Mouse (Mus musculus) cerebellum, adult 8-10 months (tissue): ENCODE measurements at regions not wholly inside any gene's neighbourhood (a gene's known extent, or its start where the extent isn't known, plus 50 kb on each side); places are given as distances from the start of the nearest gene placed in this dataset.
A peak's percentile ranks its signal among the peaks of the same experiment; 100 is the strongest.

Experiments
- DNase-seq: peaks from one replicate; pipeline ENCODE4 v3.0.0; 2022

DNA sequence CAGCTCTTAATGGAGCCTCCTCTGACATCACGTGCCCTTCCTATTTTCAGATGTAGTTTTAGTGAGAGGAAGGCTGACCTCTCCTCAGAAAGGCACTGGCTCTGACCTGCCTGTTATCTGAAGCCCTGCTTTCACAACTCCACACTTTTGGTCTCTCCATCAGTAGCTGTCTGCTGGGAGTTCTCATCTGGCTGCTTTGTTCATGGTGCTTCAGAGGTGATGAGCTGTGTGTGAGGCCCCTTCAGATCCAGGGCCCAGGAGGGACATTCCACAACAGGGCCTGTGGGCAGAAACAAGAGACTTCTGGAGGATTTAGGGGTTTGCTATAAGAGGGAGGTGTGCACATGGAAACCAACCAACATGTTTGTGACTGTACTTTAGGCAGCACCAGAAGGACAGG, 50.8 kb upstream of the Fhl2 start:
- DNase-seq: no peak

DNA sequence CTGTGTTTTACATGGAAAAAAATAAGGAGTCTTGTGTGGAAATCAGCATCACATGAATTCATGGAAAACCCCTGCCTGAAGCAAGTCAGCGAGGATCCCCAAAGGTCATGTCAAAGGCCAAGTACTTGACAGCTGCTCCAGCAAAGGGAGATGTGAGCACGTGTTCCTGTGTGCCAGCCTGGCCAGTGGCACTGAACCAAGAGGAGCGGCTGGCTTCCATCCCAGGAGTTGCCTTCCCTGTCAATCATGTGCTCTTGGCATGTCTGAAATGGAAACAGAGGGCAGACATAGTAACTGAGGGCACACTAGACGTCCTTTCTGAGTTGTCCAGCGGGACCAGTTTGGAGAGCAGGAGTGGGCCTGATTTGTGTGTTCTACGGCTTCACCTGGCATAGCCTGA, 53.5 kb upstream of the Fhl2 start:
- DNase-seq: no peak

DNA sequence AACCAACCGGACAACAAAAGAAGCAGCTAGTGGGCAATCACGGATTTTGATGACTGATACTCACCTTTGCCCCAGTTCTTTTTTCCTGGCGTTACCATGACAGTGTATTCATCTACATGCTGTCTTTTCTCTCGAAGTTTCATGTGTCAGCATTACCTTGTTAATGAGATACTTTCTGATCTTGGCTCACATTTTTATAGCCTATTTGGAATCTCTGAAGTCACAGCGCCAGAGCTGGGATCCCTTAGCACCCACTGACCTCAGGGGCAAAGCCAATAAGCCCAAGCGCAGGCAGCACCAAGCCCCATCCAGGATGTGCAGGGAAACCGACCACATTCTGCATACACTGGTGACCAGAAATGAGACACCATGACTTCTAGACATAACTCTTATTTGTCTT, 54.6 kb upstream of the Fhl2 start:
- DNase-seq: no peak

DNA sequence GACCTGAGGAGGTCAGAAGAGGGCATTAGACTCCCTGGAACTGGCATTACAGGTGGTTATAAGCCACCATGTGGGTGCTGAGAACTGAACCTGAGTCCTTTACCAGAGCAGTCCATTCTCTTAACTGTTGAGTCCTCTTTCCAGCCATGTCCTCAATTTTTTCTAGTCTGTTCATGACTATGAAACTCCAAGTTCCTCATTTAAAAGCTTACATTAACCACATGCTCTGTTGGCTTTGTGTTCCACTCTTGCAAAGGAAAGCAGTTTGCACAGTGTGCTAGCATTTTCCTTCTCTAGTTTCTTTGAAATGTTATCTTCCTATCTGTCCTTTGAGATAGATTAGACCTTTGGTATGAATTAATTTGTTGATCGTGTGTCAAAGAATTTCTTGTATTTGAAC, 57.3 kb upstream of the Fhl2 start:
- DNase-seq: no peak

DNA sequence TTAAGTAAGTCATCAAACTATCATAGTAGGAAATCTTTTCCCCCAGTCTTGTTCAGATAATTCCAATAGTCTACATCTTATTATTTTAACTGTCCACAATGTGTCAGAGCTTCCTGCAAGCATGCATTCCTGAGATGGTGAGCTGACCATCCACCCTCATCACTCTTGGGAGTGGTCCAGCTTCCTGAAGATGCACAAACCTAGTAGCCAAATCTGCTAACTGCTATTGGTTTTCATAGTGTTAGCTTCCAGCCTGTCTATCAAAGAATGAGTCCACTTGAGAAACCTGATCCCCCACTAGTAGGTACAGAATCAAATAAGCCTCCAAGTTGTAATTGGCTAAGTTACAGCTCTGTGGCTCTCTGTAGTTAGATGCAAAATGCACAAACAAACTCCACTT, 59.3 kb upstream of the Fhl2 start:
- no peak for DNase-seq

DNA sequence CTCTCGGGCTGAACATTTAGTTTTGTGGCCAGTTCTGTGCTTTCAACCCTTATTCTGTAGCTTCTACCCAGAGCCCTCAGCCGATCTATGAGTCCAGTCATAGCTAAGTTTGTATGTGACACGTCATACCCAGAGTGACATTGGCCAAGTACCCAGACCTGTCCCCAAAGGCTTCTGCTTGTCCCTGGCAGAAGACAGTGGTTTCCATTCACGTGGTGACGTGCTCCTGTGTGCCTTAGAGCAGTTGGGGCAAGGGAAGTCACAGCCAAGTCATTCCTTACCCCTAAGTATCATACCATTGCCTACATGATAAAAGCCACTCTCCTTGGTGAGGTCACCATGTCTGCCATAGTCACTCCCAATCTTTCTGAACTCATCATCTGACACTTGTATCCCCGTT, 61.1 kb upstream of the Fhl2 start:
- DNase-seq: no peak

DNA sequence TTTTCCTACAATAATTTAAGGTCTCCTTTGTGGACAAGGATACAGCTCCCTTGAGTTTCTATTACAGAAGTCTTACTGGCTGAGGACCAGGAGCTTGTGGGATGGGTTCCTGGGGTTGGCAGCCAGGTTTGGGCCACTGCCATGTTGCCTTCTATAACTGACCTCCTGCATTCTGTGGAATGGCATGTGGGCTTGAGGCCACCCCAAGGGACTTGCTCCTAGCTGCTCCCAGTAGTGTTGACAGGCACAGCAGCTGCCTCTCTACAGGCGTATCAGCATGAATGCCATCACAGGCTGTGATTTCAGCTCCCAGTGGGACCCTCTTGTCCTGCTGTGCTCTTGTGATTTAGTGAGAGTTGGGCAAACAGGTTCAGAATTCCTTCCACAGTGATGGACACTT, 63.1 kb upstream of the Fhl2 start:
- no peak for DNase-seq

DNA sequence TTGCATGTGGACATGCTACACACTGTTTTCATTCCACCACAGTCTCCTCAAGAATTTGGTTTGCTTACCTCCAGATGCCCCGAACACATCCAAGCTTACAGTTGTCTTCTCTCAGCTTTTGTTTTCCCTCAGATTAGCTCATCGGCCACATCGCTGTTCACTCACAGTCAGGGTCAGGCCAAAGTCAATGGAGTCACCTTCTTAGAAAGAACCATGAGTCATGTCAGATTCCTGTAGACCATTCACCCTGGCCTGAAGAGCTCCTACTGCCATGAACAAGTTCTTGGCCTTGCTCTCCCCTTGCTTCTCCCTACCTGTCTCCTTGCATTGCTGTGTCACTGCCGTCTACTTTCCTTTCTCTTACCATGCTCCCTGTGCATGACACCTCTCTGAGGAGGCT, 63.7 kb upstream of the Fhl2 start:
- DNase-seq: no peak

DNA sequence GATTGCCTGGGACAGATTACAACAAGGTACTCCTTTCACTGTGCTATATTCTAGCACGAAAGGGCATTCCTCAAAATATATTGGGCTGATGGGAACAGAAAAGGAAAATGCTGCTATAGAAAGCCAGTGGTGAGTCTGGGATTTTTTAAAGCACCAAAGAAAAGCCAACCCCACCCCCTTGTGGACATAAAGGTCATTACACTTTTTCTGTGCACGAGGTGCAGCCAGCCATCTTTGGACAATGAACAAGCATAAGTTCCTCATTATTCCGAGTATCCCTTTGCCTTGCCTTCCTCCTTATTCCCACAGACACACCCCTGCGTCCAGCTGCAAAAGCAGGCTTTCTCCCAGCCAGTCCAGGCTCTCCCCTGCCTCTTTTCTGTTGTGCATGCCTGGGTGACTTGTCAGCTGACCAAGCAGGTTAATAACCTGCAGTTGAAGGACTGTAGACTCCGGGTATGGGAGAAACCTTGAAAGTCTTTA, 67.7 kb upstream of the Fhl2 start:
- peak; percentile 53 for DNase-seq

DNA sequence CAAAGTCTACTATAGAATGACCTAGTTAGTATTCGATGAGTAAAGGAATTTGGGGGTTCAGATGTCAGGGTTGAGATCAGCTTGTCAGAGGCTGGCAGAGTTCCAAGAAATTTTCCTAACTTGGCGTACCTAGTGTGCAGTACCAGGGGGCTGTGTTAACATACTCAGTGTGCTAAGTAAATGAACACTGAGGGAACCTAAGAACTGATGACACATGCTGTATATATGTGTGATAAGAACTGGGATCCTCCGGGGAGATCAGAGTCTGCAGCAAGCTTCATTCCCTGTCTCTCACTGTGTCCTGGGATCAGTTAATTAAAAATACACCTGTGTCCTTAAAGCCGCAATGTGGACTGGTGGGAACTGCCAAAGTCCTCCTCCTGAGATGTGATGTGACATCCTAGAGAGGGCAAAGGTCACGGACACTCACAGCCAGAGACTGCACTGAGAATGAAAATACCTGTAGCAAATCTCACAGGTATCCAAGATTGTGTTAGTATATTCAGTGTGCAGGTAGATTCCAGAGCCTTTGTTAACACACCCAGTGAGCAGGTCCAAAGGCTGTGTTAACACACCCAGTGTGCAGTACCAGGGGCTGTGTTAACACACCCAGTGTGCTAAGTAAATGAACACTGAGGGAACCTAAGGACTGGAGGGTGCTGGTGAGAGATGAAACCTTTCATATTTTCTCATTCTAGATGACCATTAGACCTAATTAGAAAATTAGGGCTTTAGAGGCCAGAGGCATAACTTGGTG, 69.1 kb upstream of the Fhl2 start:
- no peak for DNase-seq

DNA sequence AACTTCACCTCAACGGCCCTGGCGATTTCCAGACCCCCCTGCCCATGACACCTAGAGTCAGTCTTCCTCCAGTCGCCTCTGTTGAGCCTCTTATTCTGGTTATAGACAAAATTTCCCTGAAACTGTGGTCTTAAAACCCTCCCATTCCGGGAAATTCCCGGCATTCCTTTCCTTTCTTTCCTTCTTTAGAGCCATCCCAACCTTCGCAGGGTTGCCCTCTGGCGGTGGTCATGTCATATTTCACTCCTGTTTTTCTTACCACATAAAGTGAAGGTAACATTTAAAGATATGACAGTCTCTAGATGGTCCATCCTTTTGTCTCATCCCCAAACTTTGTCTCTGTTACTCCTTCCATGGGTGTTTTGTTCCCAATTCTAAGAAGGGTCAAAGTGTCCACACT, 72.9 kb upstream of the Fhl2 start:
- no peak for DNase-seq

DNA sequence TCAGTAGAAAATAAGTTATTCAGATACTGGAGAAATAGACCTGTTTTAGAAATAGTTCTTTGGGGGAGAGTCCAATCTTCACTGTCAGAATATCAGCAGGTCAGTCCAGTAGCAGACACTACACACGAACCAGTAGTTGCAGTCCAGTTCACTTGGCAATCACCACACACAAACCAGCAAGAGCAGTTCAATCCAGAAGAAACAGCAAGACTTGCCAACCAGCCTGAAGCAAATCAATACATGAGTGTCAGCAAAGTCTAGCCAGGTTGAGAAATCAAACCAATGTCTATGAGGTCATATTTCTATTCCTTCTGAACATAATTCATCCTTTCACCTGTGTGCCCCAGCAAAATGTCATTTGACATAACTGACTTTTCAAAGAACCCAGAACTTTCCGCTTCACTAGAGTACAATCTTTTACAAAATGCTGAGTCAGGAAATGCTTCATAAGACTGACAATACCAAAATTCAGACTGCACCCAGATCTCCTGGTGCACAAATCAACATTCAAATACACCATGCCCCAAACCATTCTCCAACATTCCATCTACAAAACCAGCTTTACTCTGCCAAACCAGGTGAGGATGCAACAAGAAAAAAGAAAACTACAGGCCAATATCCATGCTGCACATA, 76.6 kb upstream of the Fhl2 start:
- DNase-seq: no peak

DNA sequence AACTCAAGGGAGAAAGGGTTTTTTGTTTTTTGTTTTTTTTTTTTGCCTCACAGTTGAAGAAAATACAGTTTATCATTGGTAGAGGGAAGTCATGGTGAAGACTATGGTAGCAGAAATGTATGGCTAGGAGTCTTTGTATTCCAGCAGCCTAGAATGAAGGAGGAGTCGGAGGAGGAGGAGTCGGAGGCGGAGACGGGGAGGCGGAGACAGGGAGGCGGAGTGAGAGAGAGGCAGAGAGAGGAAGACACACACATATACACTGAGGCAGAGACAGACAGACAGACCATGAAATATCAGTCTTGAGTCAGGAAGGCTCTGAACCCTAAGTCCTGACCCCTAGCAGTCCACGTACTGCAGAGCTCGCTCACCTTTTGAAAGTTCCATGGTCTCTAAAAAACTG, 95.0 kb upstream of the Fhl2 start:
- DNase-seq: no peak

DNA sequence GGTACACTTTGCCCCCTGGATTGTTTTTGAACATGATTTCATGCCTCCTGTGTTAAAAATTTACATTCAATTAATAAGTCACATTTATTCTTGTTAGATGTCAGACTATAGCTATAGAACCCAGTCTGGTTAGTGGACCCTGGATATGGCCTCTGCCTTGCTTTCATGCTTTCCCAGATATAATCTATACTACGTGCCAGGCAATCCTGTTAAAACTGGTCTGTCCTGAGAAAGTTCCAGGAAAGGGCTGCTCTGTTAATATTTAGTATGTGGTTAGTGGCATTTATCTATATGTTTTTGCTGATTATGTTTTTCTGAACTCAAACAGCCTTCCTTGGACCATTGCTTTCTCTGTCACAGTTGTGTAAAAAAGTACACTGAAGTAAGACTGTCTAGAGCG, 95.8 kb upstream of the Fhl2 start:
- no peak for DNase-seq

DNA sequence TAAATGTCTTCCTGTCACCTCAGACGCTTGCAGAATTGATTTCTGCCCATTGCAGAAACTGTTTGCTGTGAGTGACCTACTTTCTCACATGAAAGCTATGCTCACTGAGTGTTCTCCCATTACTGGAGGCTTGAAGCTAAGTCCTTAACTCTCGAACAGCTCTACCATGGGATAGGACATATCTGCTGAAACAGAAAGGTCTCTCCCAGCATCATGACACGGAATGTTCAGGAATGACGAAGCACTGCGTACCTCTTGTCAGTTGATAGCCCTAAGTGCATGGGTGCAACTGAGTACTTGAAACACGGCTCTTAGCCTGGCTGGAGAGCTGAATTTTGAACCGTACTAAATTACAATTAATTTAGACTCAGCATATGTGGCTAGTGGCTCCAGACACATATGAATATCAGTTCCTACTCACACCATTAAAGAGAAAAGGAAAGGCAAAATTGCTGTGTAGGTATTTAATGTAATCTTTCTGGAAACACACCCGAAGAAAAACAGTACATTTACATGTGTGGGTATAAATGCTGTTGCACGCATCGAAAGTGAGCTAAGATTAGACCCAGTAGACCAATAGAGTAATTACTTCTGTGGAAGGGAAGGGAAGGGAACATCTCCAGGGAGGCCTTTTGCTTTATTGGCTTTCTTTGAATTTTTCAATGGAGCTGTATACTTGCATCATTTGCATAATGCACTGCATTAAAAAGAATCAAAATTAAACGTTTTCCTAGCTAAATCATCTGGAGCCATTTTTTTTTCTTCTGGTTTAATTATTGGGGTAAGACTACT, 97.6 kb upstream of the Fhl2 start:
- DNase-seq: no peak

DNA sequence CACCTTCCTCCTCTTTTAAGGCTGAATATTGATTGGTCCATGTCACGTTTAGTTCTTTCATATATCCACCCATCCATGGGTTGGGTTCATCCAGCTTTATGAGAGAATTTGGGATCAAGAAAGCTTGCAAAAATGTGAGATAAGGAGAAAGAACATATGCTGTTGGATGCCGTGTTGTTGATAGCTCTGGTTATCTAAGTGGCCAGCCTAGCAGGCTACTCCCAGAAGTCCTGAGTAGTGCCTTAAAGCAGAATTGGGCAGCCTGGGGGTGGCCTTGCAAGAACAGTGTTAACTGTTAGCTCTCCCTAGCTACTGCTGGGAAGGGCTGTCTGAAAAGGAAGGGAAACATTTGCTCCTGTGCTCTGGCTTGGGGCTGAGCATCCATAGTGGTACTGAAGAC, 100.8 kb upstream of the Fhl2 start:
- no peak for DNase-seq

DNA sequence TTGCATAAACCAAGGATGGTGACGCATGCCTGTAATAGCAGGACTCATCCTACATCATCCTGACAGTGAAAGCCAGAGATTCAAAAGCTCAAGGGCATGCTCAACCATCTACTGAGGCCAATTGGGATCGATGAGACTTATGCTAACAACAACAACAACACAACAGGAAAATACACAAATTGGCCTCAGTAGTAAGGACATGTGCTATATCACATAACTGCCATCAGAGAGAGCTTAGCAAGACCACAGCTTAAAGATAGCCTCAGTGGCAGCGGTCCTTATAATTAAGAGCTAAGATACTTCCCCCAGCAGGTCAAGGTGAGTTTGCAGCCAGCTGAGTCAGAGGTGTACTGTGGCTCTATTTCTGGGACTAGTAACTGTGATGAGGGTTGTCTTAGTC, 102.0 kb upstream of the Fhl2 start:
- no peak for DNase-seq

DNA sequence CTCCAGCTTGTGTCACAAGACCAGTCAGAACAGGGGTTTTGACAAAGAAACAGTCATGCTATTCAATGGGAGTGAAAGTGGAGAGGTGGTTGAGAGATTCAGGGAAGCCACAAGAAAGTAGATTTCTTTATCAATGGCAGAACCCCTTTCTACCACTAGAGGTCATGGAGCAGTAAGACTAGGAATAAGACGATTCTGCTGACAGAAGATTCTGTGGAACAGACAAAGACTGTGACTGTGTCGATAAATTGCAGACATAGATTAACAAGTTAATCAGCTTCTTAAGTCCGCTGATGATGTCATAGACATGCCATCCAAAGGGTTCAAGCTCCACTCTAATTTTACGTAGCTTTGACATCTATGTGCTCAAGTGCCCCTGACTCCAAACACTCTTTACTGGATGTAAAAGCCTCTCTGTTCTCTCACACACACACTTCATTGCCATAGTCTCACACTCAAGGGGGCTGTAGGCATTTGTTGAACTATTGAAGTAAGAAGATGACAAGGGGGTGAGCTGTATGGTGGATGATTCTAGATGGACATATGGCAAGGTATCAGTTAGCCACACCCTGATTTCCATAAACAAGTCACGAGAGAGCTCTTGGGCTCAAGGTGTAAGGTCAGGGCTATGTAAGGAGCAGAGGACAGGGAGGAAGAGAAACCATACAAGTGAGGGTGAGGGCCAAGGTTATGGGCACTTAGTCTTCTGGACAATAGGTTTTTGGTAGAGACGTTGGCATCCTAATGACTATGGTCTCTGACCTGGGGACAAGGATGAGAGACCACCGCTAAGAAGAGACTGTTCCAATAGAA, 102.9 kb upstream of the Fhl2 start:
- peak; percentile 4 for DNase-seq

DNA sequence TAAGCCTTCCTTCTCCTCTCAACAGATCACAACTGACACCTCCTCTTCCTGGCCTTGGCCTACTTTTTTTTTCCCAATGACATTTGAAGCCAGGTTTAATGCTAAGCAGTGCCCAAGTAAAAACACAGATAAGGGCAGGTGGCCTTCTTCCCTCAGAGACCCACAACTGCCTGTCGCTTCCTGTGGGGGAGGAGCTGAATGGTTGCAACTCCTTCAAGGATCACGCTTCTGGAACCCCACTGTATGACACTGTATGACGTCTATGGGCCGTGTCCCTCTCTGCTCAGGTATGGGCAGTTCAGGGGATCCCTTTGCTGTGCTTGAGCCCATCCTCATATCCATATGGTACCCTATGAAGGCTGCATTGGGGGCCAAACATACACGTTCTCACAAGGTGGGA, 103.9 kb upstream of the Fhl2 start:
- no peak for DNase-seq

DNA sequence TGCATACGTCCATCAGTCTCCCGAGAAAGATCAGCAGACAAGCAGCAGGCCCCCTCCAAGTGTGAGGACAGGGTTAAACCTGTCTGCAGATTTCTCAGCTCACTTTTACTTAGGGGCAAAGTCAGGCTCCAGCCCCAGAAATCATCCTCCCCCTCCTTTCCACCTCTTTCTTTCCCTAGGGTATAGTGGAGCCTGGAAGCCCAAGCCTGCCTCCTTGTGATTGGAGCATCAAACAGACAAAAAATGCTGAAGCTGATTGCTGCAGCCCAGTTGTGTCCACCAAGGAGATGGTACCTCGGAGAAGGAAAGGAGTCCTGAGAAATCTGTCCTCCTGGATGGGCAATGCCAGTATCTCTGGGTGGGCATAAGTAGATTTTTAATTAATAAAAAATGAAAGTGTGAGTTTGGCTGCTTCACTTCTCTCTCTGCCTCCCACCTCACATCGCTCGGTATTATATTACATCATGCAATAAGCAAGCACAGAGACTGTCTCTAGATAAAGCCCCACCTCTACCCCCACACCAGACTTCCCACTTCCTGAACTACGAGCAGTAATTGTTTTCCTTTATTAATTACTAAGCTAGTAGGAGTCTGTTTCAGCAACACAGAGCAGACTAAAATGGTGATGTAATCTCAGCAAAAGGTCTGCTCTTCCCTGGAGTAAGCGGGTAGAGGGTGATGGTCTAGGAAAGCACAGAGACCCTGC, 105.2 kb upstream of the Fhl2 start:
- no peak for DNase-seq

DNA sequence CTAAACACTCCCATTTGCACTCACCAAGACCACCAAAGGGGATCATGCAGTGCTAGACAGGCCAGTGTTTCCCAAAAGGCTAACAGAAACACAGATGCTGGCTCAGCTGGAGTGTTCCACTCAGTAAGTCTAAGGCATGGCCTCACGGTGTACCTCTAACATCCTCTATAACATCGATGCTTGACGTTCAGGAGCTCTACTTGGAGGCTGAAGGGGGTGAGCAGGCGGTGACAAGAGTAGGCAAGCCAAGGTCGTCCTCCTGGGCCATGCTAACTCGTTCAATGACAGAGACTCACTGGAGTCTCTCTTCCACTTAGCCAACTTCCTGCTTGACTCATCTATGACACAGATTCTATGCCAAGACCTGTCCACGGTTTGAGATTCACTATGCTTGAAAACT, 105.9 kb upstream of the Fhl2 start:
- no peak for DNase-seq
